Mouse (Mus musculus) kidney, postnatal 0 days (tissue): ENCODE results near the gene Smtnl1. TPM values are rescaled to one million over a fixed set of nuclear protein-coding genes. Genes with fewer than 3 reads are reported as not detected.

ENCODE experiments used
- ATAC-seq: fragments of 200-750 bp; cut with Nextera tagmentation; replicated peaks from 2 replicates; pipeline ENCODE4 v1.8.0; 2017; ENCODE audit warnings: low read depth, moderate number of reproducible peaks, moderate TSS enrichment, moderate library complexity; ENCODE audit not compliant: low FRiP score
- DNase-seq: peaks from one replicate; pipeline ENCODE4 v3.0.0-alpha.2; 2016; ENCODE audit warnings: low spot score
- H3K27ac ChIP-seq: fragments of 300-500 bp; sonication (generic); 2 replicates; pipeline ENCODE4 v1.5.1; 2014; ENCODE audit warnings: mild to moderate bottlenecking
- H3K27me3 ChIP-seq: fragments of 300-500 bp; sonication (generic); 2 replicates; pipeline ENCODE4 v1.6.1; 2014; ENCODE audit warnings: low read length, mixed read lengths; ENCODE audit not compliant: insufficient read depth
- H3K36me3 ChIP-seq: fragments of 300-500 bp; sonication (generic); 2 replicates; pipeline ENCODE4 v1.6.1; 2014; ENCODE audit warnings: low read length, mixed read lengths; ENCODE audit not compliant: insufficient read depth
- H3K4me1 ChIP-seq: fragments of 300-500 bp; sonication (generic); replicated peaks from 2 replicates; pipeline ENCODE4 v1.6.1; 2014; ENCODE audit warnings: antibody characterized with exemption, low read length, mixed read lengths; ENCODE audit not compliant: insufficient read depth
- H3K4me2 ChIP-seq: fragments of 300-500 bp; sonication (generic); 2 replicates; pipeline ENCODE4 v1.6.1; 2014; ENCODE audit warnings: mild to moderate bottlenecking, low read length, moderate library complexity, mixed read lengths
- H3K4me3 ChIP-seq: fragments of 300-500 bp; sonication (generic); replicated peaks from 2 replicates; pipeline ENCODE4 v1.5.1; 2014; ENCODE audit warnings: low read depth, low read length
- H3K9ac ChIP-seq: fragments of 300-500 bp; sonication (generic); 2 replicates; pipeline ENCODE4 v1.6.1; 2014; ENCODE audit warnings: low read depth, low read length
- H3K9me3 ChIP-seq: fragments of 300-500 bp; sonication (generic); replicated peaks from 2 replicates; pipeline ENCODE4 v1.6.1; 2016; ENCODE audit warnings: low read length, inconsistent platforms, mixed read lengths
- CTCF ChIP-seq: IDR thresholded peaks from 2 replicates; pipeline ENCODE4 v1.5.1; 2016; ENCODE audit warnings: antibody characterized with exemption, low read depth, mild to moderate bottlenecking, moderate library complexity
- WGBS: fragments of 180-500 bp; shearing (Covaris S2); extraction: QIAGEN DNeasy Blood & Tissue Kit; methylation state at CpG from one replicate; pipeline ENCODE4 v1.1.7; 2014; 5-methylcytosine and 5-hydroxymethylcytosine counted together
- polyA plus RNA-seq: library from polyadenylated mRNA; unstranded; fragments of >200 nt; fragmentation: Nextera tagmentation; extraction: Ambion mirVana; gene quantifications from 2 replicates; pipeline ENCODE4 v1.2.1, GENCODE M21; 2015

Smtnl1 gene
- 0.36 and 0.37 TPM in 2 replicates for polyA plus RNA-seq

DNA sequence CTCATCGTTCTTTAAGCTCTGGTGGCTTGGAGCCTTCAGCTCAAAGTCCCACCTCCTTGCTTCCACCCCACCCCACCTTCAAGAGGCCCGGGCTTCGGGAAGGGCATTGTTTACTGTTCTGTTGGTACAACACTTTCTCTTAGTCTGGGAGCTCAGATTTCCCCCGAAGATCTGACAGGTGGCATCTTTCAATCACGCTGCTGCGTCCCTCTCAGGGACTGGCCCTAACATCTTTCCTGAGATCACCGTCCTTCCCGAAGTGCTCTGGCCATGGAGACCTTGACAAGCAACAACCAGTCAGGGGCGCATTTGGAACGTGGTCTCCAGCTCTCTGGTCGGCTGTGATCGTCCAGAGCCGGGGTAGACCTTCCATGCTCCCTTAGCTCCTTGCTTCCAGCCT lies at the start of gene Smtnl1:
Smtnl1 (minus strand) TSS at position 101 of the 400 bp plus-strand sequence.
- no peak within 1 kb of the TSS for H3K4me2 ChIP-seq
- no peaks in the 10 kb centered on the region for H3K9me3 ChIP-seq
- WGBS, result 43% methylated on average over 13 of the region's 13 CpGs
- DNase-seq, result no peak
- ATAC-seq, result no peak
- H3K36me3 ChIP-seq, result no peaks in the 10 kb centered on the region
- no peak within 1 kb of the TSS for H3K4me3 ChIP-seq
- no peak for TF ChIP-seq CTCF
- no peak within 1 kb of the TSS for H3K9ac ChIP-seq
- H3K4me1 ChIP-seq, result peaks cover 4% of the 10 kb centered on the region; the same call in 1 of the 2 replicates
- H3K27me3 ChIP-seq, result no peaks in the 10 kb centered on the region
- H3K27ac ChIP-seq, result no peak within 1 kb of the TSS

DNA sequence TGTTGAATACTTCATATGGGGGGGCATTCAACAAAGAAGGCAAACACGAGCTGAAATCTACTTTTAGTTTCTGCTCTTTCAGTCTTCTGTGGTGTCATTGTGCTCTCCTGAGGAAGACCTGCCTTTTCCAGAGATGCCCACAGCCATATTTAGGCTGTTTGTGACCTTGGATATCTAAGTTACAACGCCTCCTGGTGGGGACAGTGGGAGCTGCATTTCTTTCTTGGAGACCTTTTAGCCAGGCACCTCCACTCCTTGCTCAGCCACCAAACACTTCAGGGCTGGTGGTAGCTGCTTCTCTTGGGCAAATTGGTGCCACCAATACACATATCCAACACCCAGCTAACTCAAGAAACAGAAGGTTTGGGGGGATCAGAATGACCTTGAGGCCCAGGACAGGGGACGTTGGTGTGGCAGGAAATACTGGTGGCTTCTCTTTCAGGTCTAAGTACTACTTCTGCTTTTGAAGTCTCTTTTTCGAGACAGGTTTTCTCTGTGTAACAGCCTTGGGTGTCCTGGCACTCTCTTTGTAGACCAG lies 48.2 kb upstream of the Smtnl1 start:
- H3K9me3 ChIP-seq, result no peaks in the 10 kb centered on the region
- DNase-seq, result no peak
- no peak overlapping the region for H3K9ac ChIP-seq
- H3K27me3 ChIP-seq, result peaks cover 51% of the 10 kb centered on the region
- H3K36me3 ChIP-seq, result no peaks in the 10 kb centered on the region
- H3K4me3 ChIP-seq, result no peak overlapping the region
- TF ChIP-seq CTCF, result peak; percentile 33
- H3K4me2 ChIP-seq, result no peak overlapping the region
- H3K27ac ChIP-seq, result no peak overlapping the region
- ATAC-seq, result no peak
- peaks cover 19% of the 10 kb centered on the region; the same call in 1 of the 2 replicates for H3K4me1 ChIP-seq
- 70% methylated on average over 4 of the region's 4 CpGs for WGBS

DNA sequence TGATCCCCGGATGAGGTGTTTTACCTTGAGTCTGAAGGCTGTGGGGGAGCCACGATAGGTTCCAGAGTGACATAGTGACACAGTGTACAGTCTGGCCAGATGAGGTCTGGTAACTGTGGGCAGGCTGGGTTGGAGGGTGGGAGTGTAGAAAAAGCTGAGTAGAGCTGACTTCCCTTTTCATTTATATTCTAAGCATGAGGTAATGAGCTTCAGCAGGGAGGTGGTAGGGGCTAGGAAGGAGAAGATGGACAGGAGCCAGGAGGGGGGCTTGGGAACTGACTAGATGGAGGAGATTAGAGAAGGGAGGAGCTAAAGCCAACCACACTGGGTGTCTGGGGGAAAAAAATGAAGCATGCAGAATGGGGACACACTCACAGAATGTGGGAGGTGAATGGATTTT lies 46.5 kb upstream of the Smtnl1 start:
- Histone ChIP-seq H3K4me2 (no peak overlapping the region), H3K27me3 (peaks cover 52% of the 10 kb centered on the region), H3K9ac (no peak overlapping the region), H3K4me3 (no peak overlapping the region), H3K4me1 (peaks cover 19% of the 10 kb centered on the region; the same call in 1 of the 2 replicates), H3K9me3 (no peaks in the 10 kb centered on the region), H3K27ac (no peak overlapping the region), H3K36me3 (no peaks in the 10 kb centered on the region)
- 58% methylated on average over 2 of the region's 2 CpGs for WGBS
- no peak for ATAC-seq
- no peak for TF ChIP-seq CTCF
- no peak for DNase-seq

DNA sequence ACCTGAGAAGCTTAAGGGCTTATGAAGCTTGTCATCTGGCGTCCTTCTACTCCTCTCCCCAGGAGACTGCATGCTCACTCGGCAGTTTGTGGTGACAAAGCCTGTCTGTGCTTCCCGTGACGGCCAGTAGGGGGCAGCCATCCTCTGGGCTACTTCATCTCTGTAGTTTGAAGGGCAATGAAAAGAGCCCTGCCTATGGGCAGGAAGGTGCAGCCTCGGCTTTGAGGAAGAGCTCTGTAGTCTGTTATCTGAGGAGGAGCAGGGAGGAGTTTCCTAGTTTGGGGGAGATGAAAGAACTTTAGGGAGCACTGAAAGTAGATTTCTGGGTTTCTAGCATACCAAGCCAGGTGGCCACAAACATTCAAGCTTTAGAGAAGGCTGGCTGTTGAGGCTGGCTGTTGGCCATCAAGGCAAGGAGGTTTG lies 46.1 kb upstream of the Smtnl1 start:
- no peaks in the 10 kb centered on the region for H3K9me3 ChIP-seq
- peaks cover 19% of the 10 kb centered on the region; the same call in 1 of the 2 replicates for H3K4me1 ChIP-seq
- ATAC-seq (no peak), DNase-seq (peak; percentile 76)
- H3K36me3 ChIP-seq, result no peaks in the 10 kb centered on the region
- WGBS, result 9% methylated on average over 5 of the region's 5 CpGs
- no peak overlapping the region for H3K4me3 ChIP-seq
- peaks cover 52% of the 10 kb centered on the region for H3K27me3 ChIP-seq
- peak; percentile 85 for TF ChIP-seq CTCF
- no peak overlapping the region for H3K9ac ChIP-seq
- H3K4me2 ChIP-seq, result no peak overlapping the region
- no peak overlapping the region for H3K27ac ChIP-seq

DNA sequence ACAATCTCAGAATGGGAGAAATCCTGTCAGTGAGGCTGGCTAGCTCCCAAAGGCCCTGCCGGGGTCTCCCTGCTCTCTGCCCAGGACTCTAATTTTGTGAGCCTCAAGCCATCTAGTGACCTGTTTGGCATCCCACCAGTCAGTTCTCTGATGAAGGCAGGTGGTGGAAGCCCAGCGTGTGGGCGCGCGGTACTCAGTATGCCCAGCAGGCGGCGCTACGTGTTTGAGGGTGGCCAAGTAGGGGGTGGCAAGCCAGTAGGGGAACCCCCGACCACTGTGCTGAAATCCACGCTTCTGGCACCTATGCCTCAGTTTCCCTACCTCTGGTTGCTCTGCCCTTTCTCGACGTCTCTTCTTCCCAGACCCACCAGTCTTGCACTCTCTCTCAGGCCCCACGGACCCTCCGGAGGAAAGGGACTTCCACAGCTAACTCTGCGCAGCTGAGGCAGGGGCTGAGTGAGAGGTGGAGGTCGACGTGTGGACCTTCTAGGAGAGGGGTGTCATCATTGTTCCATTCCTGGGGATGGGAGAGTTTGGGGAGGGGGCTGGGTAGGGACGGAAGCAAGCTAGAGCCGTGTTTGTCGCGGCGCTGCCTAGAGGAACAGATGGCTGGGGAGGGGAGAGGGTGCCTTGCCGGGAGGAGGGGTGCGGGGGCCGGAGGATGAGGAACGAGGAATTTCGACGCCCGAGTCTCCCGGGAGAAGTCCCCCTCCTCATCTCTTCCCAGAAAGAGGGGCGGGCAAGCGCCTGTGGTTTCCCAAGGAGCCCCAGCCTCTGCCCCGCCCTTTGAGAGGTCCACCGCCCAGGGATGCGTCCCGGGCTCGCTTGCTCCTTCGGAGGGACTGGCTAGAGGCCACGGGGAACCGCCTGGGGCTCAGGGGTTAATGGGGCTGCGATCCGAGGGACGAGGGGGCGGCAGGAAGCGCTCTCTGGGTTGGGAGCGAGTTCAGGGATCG lies 43.4 kb upstream of the Smtnl1 start:
- Histone ChIP-seq H3K9me3 (no peaks in the 10 kb centered on the region), H3K27ac (no peak overlapping the region), H3K4me3 (peak overlapping the region; percentile 31), H3K4me1 (peaks cover 9% of the 10 kb centered on the region; the same call in 1 of the 2 replicates), H3K36me3 (peaks cover 8% of the 10 kb centered on the region; the same call in 1 of the 2 replicates), H3K4me2 (peak overlapping the region; percentile 61), H3K9ac (0 out of 2 replicates have a peak overlapping the region, but pooled peaks have one; percentile 36), H3K27me3 (peaks cover 30% of the 10 kb centered on the region)
- peak; percentile 79 for TF ChIP-seq CTCF
- peak; percentile 58 for ATAC-seq
- 2% methylated on average over 45 of the region's 47 CpGs for WGBS
- DNase-seq, result peak; percentile 66

DNA sequence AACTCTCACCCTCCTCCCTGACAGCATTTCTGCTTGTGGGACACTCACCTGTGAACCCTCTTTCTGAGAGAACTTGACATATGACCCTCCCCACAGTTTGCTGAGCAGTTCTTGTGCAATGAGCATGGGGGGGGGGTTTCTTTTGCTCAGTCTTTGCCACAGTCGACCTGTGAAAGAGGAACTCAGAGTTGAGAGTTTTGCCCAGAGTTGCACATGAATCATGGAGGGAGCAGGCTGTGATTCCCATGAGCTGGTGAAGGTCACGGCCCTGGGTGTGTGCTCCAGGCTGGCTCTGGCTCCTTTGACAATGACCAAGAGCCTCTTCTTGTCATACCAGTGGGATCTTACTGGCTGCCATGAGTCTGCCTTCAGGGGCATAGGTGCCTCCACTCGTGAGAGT lies 39.8 kb upstream of the Smtnl1 start:
- Histone ChIP-seq H3K4me2 (no peak overlapping the region), H3K27me3 (peaks cover 15% of the 10 kb centered on the region), H3K36me3 (peaks cover 10% of the 10 kb centered on the region; the same call in 1 of the 2 replicates), H3K4me3 (no peak overlapping the region), H3K9me3 (no peaks in the 10 kb centered on the region), H3K27ac (no peak overlapping the region), H3K4me1 (peaks cover 9% of the 10 kb centered on the region; the same call in 1 of the 2 replicates), H3K9ac (no peak overlapping the region)
- DNase-seq, result no peak
- TF ChIP-seq CTCF, result no peak
- ATAC-seq, result no peak
- 82% methylated on average over 3 of the region's 3 CpGs for WGBS
